Mouse (Mus musculus) liver, embryonic 15.5 days (tissue): ENCODE data around the gene Gjc3. TPM values are rescaled to one million over a fixed set of nuclear protein-coding genes. Genes with fewer than 3 reads are reported as not detected.

Experiments
- ATAC-seq: fragments of 200-750 bp; cut with Nextera tagmentation; 2 replicates; pipeline ENCODE4 v1.8.0; 2017; ENCODE audit warnings: moderate number of reproducible peaks, mild to moderate bottlenecking, moderate library complexity; ENCODE audit not compliant: insufficient read depth
- H3K27ac ChIP-seq: fragments of 300-500 bp; sonication (generic); replicated peaks from 2 replicates; pipeline ENCODE4 v1.5.1; 2015; ENCODE audit warnings: mild to moderate bottlenecking, inconsistent platforms
- H3K27me3 ChIP-seq: fragments of 300-500 bp; sonication (generic); 2 replicates; pipeline ENCODE4 v1.6.1; 2015; ENCODE audit warnings: mild to moderate bottlenecking, inconsistent platforms
- H3K36me3 ChIP-seq: fragments of 300-500 bp; sonication (generic); replicated peaks from 2 replicates; pipeline ENCODE4 v1.6.1; 2015; ENCODE audit warnings: moderate library complexity, mild to moderate bottlenecking, inconsistent platforms
- H3K4me1 ChIP-seq: fragments of 300-500 bp; sonication (generic); replicated peaks from 2 replicates; pipeline ENCODE4 v1.6.1; 2015; ENCODE audit warnings: inconsistent platforms
- H3K4me2 ChIP-seq: fragments of 300-500 bp; sonication (generic); 2 replicates; pipeline ENCODE4 v1.6.1; 2015; ENCODE audit warnings: moderate library complexity, mild to moderate bottlenecking, inconsistent platforms
- H3K4me3 ChIP-seq: fragments of 300-500 bp; sonication (generic); replicated peaks from 2 replicates; pipeline ENCODE4 v1.5.1; 2015; ENCODE audit warnings: mild to moderate bottlenecking, inconsistent platforms
- H3K9ac ChIP-seq: fragments of 300-500 bp; sonication (generic); 2 replicates; pipeline ENCODE4 v1.6.1; 2015; ENCODE audit warnings: moderate library complexity, mild to moderate bottlenecking, inconsistent platforms
- H3K9me3 ChIP-seq: fragments of 300-500 bp; sonication (generic); replicated peaks from 2 replicates; pipeline ENCODE4 v1.6.1; 2016; ENCODE audit warnings: inconsistent platforms
- WGBS: fragments of 180-500 bp; shearing (Covaris S2); methylation state at CpG from one replicate; pipeline ENCODE4 v1.1.7; 2015; ENCODE audit warnings: mixed read lengths; ENCODE audit not compliant: insufficient replicate concordance; 5-methylcytosine and 5-hydroxymethylcytosine counted together
- polyA plus RNA-seq: library from polyadenylated mRNA; unstranded; fragments of >200 nt; fragmentation: Nextera tagmentation; extraction: Ambion mirVana; gene quantifications from 2 replicates; pipeline ENCODE4 v1.2.1, GENCODE M21; 2015

The Gjc3 gene
- not detected in 2 replicates for polyA plus RNA-seq

DNA sequence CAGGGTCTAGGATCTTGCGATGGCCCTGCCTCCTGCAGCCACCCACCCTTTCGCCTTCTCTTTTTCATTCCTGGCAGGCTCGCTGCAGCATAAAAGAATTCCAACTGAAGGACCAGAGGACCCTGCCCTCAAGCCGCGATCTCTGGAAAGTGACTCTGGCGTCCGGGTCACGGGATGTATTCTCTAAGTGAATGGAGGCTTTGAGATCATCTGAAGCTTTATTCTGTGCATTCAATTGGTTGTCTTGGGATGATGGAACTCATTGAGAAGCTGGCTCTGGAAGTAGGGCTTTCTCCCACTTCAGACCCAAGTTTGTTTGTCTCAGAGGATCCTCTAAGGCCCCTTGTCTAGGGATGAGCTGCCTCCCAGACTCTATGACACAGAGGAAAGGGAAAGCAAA is at the start of gene Gjc3:
TSS of gene Gjc3 (minus strand) at position 154 of the 400 bp plus-strand sequence.
- H3K4me3 ChIP-seq: no peak within 1 kb of the TSS
- no peaks in the 10 kb centered on the region for H3K27me3 ChIP-seq
- no peak within 1 kb of the TSS for H3K9ac ChIP-seq
- WGBS: 71% methylated on average over 8 of the region's 8 CpGs
- no peak within 1 kb of the TSS for H3K27ac ChIP-seq
- no peak within 1 kb of the TSS for H3K4me2 ChIP-seq
- no peaks in the 10 kb centered on the region for H3K36me3 ChIP-seq
- ATAC-seq: no peak
- H3K4me1 ChIP-seq: no peaks in the 10 kb centered on the region
- H3K9me3 ChIP-seq: no peaks in the 10 kb centered on the region

DNA sequence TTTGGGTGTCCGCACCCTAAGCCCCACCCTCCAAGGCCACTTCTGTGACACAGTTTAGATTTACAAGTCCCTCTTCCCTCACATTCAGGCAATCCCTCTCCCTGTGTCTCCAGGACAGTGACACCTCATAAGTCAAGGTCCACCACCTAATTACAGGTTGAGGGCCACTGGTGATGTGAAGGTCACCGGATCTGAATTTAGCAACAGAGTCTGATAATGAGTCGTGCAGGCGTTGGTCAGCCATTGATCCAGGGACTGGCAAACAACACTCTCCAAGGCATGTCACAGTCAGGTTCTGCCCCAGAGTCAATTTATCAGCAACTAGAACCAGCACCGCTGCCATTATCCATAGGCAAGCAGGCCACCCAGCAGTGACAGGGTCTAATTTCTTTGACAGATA is 49.5 kb upstream of the Gjc3 start:
- ATAC-seq: peak; percentile 54; the same call in 1 of the 2 replicates
- no peak overlapping the region for H3K4me3 ChIP-seq
- 0 out of 2 replicates have a peak, but pooled peaks cover 2% of the 10 kb centered on the region for H3K4me1 ChIP-seq
- no peaks in the 10 kb centered on the region for H3K27me3 ChIP-seq
- H3K27ac ChIP-seq: no peak overlapping the region
- H3K36me3 ChIP-seq: no peaks in the 10 kb centered on the region
- no peak overlapping the region for H3K9ac ChIP-seq
- no peak overlapping the region for H3K4me2 ChIP-seq
- H3K9me3 ChIP-seq: no peaks in the 10 kb centered on the region
- WGBS: 62% methylated on average over 5 of the region's 5 CpGs

DNA sequence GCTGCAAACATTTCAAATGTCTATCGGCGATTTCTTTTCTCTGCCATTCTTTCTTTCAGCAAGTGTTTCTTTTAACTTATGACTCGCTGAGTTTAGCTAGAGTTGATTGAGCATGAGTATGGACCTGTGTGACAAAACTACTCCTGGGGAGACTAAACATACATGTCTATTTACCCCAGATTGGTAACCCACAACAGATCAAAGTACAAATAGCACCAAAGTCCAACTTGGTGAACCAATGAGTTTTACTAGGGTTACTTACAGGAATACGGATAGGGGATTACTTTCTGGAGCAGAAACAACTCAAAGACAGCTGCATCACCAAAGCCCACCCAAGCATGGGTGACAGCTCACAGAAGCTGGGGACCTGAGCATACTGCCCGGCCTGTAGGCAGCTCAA is 46.5 kb upstream of the Gjc3 start:
- no peaks in the 10 kb centered on the region for H3K36me3 ChIP-seq
- H3K4me2 ChIP-seq: no peak overlapping the region
- 0 out of 2 replicates have a peak, but pooled peaks cover 2% of the 10 kb centered on the region for H3K4me1 ChIP-seq
- no peak overlapping the region for H3K9ac ChIP-seq
- WGBS: 59% methylated on average over 5 of the region's 5 CpGs
- H3K9me3 ChIP-seq: no peaks in the 10 kb centered on the region
- H3K27ac ChIP-seq: no peak overlapping the region; the same call in 1 of the 2 replicates
- no peaks in the 10 kb centered on the region for H3K27me3 ChIP-seq
- no peak overlapping the region for H3K4me3 ChIP-seq
- no peak; the same call in 1 of the 2 replicates for ATAC-seq

DNA sequence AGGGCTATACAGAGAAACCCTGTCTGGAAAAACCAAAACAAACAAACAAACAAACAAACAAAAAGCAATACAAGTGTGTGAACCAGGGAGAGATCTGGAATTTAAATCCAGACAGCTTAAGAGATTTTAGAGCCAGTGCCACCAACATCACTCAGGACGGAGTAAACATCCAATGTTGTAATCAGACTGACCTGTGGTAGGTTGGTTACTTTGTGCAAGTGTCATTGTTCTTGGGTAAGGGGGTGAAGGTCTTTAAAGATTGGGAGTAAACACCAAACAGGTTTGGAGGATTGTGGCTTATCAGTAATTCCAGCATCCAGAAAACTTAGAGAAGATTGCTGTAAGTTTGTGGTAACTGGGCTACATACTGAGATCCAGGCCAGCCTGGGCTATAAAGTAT is 23.5 kb upstream of the Gjc3 start:
- H3K4me1 ChIP-seq: no peaks in the 10 kb centered on the region
- H3K4me2 ChIP-seq: no peak overlapping the region
- no peaks in the 10 kb centered on the region for H3K27me3 ChIP-seq
- H3K27ac ChIP-seq: no peak overlapping the region
- 50% methylated on average over 1 of the region's 1 CpGs for WGBS
- H3K9ac ChIP-seq: no peak overlapping the region
- H3K4me3 ChIP-seq: no peak overlapping the region
- H3K36me3 ChIP-seq: no peaks in the 10 kb centered on the region
- ATAC-seq: no peak
- no peaks in the 10 kb centered on the region for H3K9me3 ChIP-seq

DNA sequence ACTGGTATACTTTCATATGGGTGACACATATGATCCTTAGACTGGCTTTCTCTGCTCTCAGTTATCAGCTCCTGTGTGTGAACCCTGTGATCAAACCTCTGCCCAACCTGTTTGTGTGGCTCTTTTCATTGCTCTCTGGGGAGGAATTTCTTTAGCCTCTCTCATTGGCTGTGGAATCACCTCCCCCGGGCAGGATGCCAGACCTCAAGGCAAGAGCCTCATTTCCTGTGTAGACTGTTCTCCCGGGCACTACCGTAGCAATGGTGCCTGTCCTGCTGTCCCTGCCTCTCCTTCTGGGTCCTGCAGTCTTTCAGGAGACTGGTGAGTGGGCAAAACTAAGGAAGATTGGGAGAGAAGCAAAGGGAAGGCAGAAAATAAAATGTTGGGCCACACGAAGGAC is 18.4 kb upstream of the Gjc3 start, which contains the start of gene Azgp1:
TSS of gene Azgp1 (plus strand) at position 221 of the 400 bp plus-strand sequence.
- H3K9me3 ChIP-seq: no peaks in the 10 kb centered on the region
- H3K4me3 ChIP-seq: 0 out of 2 replicates have a peak within 1 kb of the TSS, but pooled peaks have one; percentile 8
- H3K36me3 ChIP-seq: no peaks in the 10 kb centered on the region
- 30% methylated on average over 4 of the region's 4 CpGs for WGBS
- H3K4me2 ChIP-seq: no peak within 1 kb of the TSS
- no peak within 1 kb of the TSS for H3K9ac ChIP-seq
- no peak within 1 kb of the TSS for H3K27ac ChIP-seq
- H3K27me3 ChIP-seq: no peaks in the 10 kb centered on the region
- no peaks in the 10 kb centered on the region for H3K4me1 ChIP-seq
- ATAC-seq: no peak

DNA sequence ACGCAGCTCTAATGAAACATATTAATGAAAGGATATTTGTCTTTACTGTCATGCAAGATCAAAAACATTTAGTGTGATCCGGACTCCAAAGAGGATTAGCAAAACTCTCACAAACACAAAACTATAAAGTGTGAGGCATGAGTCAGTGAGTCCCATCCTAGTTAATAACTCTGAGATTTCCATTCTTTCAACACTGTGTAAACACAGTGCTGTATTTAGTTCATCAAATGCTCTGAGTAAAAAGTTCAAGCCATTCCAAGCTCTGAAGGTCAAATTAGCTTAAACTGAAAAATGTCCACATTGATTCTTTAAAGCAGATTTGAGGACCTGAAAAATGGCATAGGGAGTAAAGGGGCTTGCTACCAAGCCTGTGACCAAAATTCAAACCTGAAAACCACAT is 16.2 kb upstream of the Gjc3 start:
- H3K27ac ChIP-seq: no peak overlapping the region

DNA sequence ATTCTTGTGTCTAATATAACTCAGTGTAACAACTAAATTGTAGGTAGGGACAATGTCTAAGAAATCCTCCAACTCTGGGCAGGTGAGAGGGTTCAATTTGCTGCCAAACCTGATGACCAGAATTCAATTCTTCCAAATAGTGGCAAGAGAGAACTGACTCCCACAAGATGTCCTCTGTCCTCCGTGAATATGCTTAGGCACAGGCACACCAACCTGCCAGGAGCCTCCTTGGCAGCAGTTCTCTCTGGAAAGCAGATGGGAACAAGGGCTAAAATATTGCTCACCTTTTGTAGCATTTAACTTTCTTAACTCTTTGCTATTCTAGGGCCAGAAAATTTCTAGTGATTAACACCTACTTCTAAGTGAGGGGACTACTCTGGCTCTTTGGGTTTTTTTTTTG is 14.4 kb upstream of the Gjc3 start:
- no peaks in the 10 kb centered on the region for H3K27me3 ChIP-seq
- no peak overlapping the region for H3K9ac ChIP-seq
- H3K9me3 ChIP-seq: no peaks in the 10 kb centered on the region
- no peaks in the 10 kb centered on the region for H3K4me1 ChIP-seq
- no peak overlapping the region for H3K4me2 ChIP-seq
- no peak for ATAC-seq
- no peaks in the 10 kb centered on the region for H3K36me3 ChIP-seq
- no peak overlapping the region for H3K4me3 ChIP-seq
- WGBS: 36% methylated on average over 1 of the region's 1 CpGs
- H3K27ac ChIP-seq: no peak overlapping the region

More for the DNA sequence above, 16.2 kb upstream of the Gjc3 start:
- 47% methylated on average over 2 of the region's 2 CpGs for WGBS
- Histone ChIP-seq H3K4me2 (no peak overlapping the region), H3K4me3 (no peak overlapping the region), H3K9me3 (no peaks in the 10 kb centered on the region), H3K36me3 (no peaks in the 10 kb centered on the region), H3K9ac (no peak overlapping the region), H3K4me1 (no peaks in the 10 kb centered on the region), H3K27me3 (no peaks in the 10 kb centered on the region)
- no peak for ATAC-seq

DNA sequence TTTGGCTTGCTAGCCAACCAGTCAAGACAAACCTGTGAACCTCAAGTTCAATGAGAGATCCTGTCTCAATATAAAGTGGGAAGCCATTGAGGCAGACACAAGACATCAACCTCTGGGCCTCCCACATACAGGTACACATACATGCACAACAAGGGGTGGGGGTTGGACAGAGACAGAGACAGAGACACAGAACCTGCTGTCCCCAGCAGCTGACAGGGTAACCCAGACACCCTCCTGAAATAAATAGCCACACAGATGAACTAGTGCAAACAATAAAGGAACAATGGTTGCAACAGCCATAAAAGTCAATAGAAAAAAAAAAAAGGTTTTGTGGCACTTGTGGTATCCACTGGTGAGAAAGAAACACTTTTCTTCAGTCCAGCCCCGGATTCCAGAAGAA is 12.5 kb upstream of the Gjc3 start:
- no peaks in the 10 kb centered on the region for H3K9me3 ChIP-seq
- H3K36me3 ChIP-seq: no peaks in the 10 kb centered on the region
- H3K27me3 ChIP-seq: no peaks in the 10 kb centered on the region
- no peak overlapping the region for H3K9ac ChIP-seq
- H3K27ac ChIP-seq: 0 out of 2 replicates have a peak overlapping the region, but pooled peaks have one; percentile 29
- no peak overlapping the region for H3K4me3 ChIP-seq
- no peaks in the 10 kb centered on the region for H3K4me1 ChIP-seq
- 16% methylated on average over 1 of the region's 1 CpGs for WGBS
- H3K4me2 ChIP-seq: no peak overlapping the region
- ATAC-seq: no peak

DNA sequence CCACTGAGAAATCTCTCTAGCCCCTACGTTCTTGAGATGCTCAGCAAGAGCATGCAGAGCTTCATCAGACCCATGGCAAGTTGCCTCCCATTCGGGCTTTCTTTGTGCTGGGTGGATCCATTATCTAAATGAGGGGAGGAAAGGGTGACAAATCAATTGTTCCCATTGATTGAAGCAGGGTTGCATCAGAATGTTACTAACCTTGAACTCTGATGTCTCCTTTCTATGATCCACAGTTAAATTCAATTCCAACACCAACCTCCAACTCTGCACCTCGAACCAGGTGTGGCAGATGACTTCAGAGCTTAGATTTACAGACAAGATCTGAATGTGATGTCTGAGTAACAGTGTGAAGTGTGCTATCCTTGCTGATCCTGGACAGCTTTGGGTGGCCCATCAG is 11.8 kb upstream of the Gjc3 start:
- Histone ChIP-seq H3K4me1 (no peaks in the 10 kb centered on the region), H3K36me3 (no peaks in the 10 kb centered on the region), H3K9ac (no peak overlapping the region), H3K4me2 (no peak overlapping the region), H3K27me3 (no peaks in the 10 kb centered on the region), H3K27ac (no peak overlapping the region), H3K9me3 (no peaks in the 10 kb centered on the region), H3K4me3 (no peak overlapping the region)
- ATAC-seq: no peak
- WGBS: 32% methylated on average over 3 of the region's 3 CpGs

DNA sequence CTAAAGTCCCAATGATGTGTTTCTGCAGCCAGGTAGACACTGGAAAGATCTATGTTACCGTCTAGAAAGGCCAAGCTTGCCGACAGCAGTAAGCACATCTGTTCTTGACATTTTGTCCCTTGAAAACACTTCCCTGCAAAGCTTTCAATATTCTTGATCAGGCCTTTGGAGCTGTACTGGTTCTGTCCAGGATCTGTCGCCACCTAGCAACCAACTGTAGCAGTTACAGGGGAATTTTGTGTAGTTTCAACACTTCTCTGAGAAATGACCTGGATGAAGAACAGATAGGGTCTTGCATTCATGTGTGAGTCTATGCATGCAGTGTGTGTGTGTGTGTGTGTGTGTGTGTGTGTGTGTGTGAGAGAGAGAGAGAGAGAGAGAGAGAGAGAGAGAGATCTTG is 10.8 kb upstream of the Gjc3 start:
- no peaks in the 10 kb centered on the region for H3K9me3 ChIP-seq
- no peak overlapping the region for H3K27ac ChIP-seq
- no peak overlapping the region for H3K9ac ChIP-seq
- WGBS: 45% methylated on average over 3 of the region's 3 CpGs
- no peaks in the 10 kb centered on the region for H3K4me1 ChIP-seq
- no peak for ATAC-seq
- H3K4me3 ChIP-seq: no peak overlapping the region
- no peaks in the 10 kb centered on the region for H3K36me3 ChIP-seq
- H3K27me3 ChIP-seq: no peaks in the 10 kb centered on the region
- no peak overlapping the region for H3K4me2 ChIP-seq

DNA sequence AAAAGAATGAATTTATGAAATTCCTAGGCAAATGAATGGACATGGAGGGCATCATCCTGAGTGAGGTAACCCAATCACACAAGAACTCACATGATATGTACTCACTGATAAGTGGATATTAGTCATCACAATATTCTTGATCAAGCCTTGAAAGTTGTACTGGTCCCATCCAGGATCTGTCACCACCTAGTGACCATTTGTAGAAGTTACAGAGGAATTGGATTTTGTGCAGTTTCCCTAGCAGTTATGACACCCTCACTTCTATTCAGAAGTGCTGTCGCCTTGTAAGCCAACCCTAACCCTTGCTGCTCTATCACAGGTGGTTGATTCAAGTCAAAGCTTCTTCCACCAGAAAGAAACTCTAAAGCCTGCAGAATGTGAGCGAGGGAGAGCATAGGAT is 10.3 kb upstream of the Gjc3 start:
- WGBS: 48% methylated on average over 2 of the region's 2 CpGs
- Histone ChIP-seq H3K4me2 (no peak overlapping the region), H3K9me3 (no peaks in the 10 kb centered on the region), H3K9ac (no peak overlapping the region), H3K27ac (no peak overlapping the region), H3K4me3 (no peak overlapping the region), H3K27me3 (no peaks in the 10 kb centered on the region), H3K4me1 (no peaks in the 10 kb centered on the region), H3K36me3 (no peaks in the 10 kb centered on the region)
- ATAC-seq: no peak

DNA sequence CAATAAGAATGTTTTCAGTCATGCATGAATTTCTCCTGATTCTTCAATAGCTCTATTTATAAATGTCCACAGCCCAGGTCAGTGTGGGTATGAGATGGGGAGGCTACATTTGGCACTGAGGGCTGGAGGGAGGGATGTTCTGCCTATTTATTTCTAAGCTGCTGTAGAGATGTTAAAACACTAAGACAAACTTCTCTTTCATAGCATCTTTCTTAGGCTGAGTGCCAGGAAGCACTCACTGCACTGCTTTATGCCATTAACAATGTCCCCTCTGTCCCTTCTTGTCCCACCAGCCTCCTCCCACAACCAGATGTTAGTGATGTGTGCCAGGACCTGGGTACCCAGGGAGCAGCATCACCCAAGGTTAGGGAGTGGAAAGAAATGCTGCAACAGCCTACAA is 3.6 kb upstream of the Gjc3 start:
- H3K9ac ChIP-seq: no peak overlapping the region
- H3K27me3 ChIP-seq: no peaks in the 10 kb centered on the region
- no peak for ATAC-seq
- no peaks in the 10 kb centered on the region for H3K4me1 ChIP-seq
- no peak overlapping the region for H3K4me2 ChIP-seq
- no peaks in the 10 kb centered on the region for H3K36me3 ChIP-seq
- no peak overlapping the region for H3K4me3 ChIP-seq
- H3K27ac ChIP-seq: no peak overlapping the region
- H3K9me3 ChIP-seq: no peaks in the 10 kb centered on the region
